Mouse (Mus musculus): Measurements from ENCODE around the gene Arhgap20.

The Arhgap20 gene

GRCm38 (mm10) chr9:51799156-51799555 lies 34.0 kb downstream of the Arhgap20 start:
- no peak for DNase-seq

GRCm38 (mm10) chr9:51807272-51807671 lies 42.1 kb downstream of the Arhgap20 start:
- no peak for DNase-seq

GRCm38 (mm10) chr9:51812931-51813330 lies 47.8 kb downstream of the Arhgap20 start:
- no peak for DNase-seq

- no peak for DNase-seq
Observed at GRCm38 (mm10) chr9:51824516-51824915, 59.4 kb downstream of the Arhgap20 start.

- no peak for DNase-seq
Observed at GRCm38 (mm10) chr9:51831596-51831995, 66.5 kb downstream of the Arhgap20 start.

GRCm38 (mm10) chr9:51832368-51832767 lies 67.2 kb downstream of the Arhgap20 start:
- no peak for DNase-seq

GRCm38 (mm10) chr9:51837716-51838115 lies 72.6 kb downstream of the Arhgap20 start:
- DNase-seq: no peak

GRCm38 (mm10) chr9:51843216-51843615 lies 78.1 kb downstream of the Arhgap20 start:
- no peak for DNase-seq

- no peak for DNase-seq
Observed at GRCm38 (mm10) chr9:51845796-51846195, 80.7 kb downstream of the Arhgap20 start.

GRCm38 (mm10) chr9:51853772-51854171 lies 88.6 kb downstream of the Arhgap20 start:
- DNase-seq: no peak

GRCm38 (mm10) chr9:51864273-51864672 lies 99.1 kb downstream of the Arhgap20 start:
- no peak for DNase-seq

GRCm38 (mm10) chr9:51866634-51867033 lies 101.5 kb downstream of the Arhgap20 start:
- DNase-seq: no peak

GRCm38 (mm10) chr9:51869056-51869455 lies 103.9 kb downstream of the Arhgap20 start:
- no peak for DNase-seq

- no peak for DNase-seq
Observed at GRCm38 (mm10) chr9:51874348-51874747, 109.2 kb downstream of the Arhgap20 start.

GRCm38 (mm10) chr9:51875531-51875930 lies 110.4 kb downstream of the Arhgap20 start:
- no peak for DNase-seq

GRCm38 (mm10) chr9:51881386-51881785 lies 116.2 kb downstream of the Arhgap20 start:
- DNase-seq: no peak

GRCm38 (mm10) chr9:51881881-51882280 lies 116.7 kb downstream of the Arhgap20 start:
- no peak for DNase-seq

- no peak for DNase-seq
Observed at GRCm38 (mm10) chr9:51883319-51883718, 118.2 kb downstream of the Arhgap20 start.

- DNase-seq: no peak
Observed at GRCm38 (mm10) chr9:51892921-51893320, 127.8 kb downstream of the Arhgap20 start.
